Mouse (Mus musculus) yolk sac, embryonic 10.5 days (tissue): ENCODE data around the gene Slc35f6.
"Not testable (repeated sequence)": the region's sequence is repeated elsewhere in the genome, so short reads cannot be mapped to it uniquely, and the experiment has no call there.

Source experiments
- DNase-seq: peaks from one replicate; pipeline ENCODE4 v3.0.0-alpha.2; 2017; ENCODE audit warnings: low spot score

Gene Slc35f6

DNA sequence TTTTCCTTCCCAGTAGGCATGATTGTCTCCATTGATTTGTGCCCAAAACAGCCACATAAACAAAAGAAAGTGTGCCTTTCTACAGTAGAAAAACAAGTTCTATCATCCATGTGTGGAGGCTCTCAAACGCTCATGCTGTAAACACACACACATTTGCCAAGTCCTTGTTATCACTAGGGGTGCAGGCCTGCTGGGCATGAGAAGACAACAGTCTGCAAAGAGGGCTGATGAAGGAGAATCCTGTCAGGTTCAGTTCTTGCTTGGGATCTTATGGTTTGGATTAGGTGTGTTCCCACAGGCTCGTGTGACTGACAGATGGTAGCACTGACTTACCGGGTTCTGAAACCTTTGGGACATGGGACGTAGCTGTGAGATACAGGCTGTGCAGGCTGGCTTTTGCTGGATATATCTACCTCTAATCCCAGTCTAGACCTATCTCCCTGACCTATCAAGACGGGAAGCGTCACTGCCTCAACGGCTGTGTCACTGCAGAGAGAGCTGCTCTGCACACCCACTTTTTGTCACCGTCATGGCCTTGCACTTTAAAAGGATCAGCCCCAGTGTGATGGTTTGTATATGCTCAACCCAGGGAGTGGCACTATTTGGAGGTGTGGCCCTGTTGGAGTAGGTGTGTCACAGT is 52.7 kb downstream of the Slc35f6 start:
- no peak for DNase-seq

DNA sequence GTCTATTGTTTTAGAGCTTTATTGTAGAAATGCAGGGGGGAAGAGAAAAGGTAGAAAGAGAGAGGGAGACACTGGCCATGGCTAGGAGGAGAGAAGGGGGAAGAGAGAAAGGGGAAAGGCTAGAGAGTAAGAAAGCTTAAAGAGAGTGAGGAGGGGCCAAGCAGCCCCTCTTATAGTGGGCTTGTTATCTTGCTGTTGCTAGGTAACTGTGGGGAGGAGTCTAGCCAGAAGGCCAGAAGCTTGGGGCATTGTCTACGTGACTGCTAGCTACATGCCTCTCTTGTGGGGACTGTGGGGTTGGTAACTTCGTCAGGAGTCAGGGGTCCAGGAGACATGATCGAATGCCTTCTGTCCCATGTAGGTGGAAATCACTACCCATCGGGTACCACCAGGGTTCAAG is 53.6 kb downstream of the Slc35f6 start:
- not testable (repeated sequence) for DNase-seq

DNA sequence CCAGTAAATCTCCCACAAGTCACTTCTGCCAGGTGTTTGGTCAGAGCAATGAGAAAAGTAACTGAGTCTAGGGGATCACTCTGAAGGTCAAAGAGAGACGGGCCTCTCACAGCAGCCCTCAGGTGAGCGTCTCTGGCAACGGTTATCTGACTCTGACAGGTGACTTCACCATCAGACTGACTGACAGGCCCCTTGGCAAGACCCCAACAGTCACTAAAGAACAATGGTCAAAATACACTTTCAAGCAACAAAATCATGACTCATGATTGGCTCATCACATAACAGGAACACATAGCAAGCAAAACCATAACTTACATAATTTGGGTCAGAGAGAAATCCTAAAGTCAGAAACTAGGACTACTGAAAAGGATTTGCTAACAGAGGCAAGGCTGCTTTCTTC is 54.1 kb downstream of the Slc35f6 start:
- no peak for DNase-seq
